Mouse (Mus musculus): Measurements from ENCODE around the gene Olfr676. TPM values are rescaled to one million over a fixed set of nuclear protein-coding genes. Genes with fewer than 3 reads are reported as not detected.
"Not testable (repeated sequence)": the region's sequence is repeated elsewhere in the genome, so short reads cannot be mapped to it uniquely, and the experiment has no call there.

Gene Olfr676
- not detected in 2 replicates for polyA plus RNA-seq (2015; fragmentation: Nextera tagmentation; extraction: Ambion mirVana)

DNA sequence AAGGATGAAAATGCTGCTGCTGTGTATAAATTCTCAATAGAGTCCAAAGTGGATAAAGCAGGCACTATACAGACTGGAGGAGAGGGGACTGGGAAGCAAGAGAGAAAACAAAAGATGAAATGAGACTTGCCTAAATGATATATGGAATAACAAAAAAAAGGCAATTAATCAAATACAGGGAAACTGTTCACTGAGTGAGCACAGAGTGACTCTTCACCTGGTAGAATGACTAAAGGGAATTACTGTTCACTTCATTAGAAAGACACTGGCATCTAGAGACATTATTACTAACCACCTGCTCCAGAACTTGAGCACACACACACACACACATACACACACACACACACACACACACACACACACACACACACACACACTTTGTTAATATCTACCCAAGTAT, at the start of gene Olfr676:
Olfr676 (plus strand) TSS at position 301 of the 400 bp plus-strand sequence.
- no peaks in the 10 kb centered on the region for H3K36me3 ChIP-seq
- no peaks in the 10 kb centered on the region for H3K4me1 ChIP-seq
- H3K27ac ChIP-seq, result no peak within 1 kb of the TSS
- no peak within 1 kb of the TSS for H3K4me3 ChIP-seq (replicated peaks)
- no peak within 1 kb of the TSS for H3K9ac ChIP-seq
- no peak within 1 kb of the TSS for H3K4me2 ChIP-seq
- H3K9me3 ChIP-seq (replicated peaks), result no peaks in the 10 kb centered on the region
- ATAC-seq (replicated peaks; ENCODE audit: low FRiP score), result no peak
- H3K27me3 ChIP-seq, result no peaks in the 10 kb centered on the region

GRCm38 (mm10) chr7:105001929-105002328, 30.6 kb upstream of the Olfr676 start, which contains the start of gene Olfr672:
Gene Olfr672 (minus strand): TSS chr7:105002029.
- no peaks in the 10 kb centered on the region for H3K9me3 ChIP-seq (replicated peaks)
- no peak within 1 kb of the TSS for H3K4me3 ChIP-seq (replicated peaks)
- H3K9ac ChIP-seq, result no peak within 1 kb of the TSS
- ATAC-seq (replicated peaks; ENCODE audit: low FRiP score), result no peak
- no peak within 1 kb of the TSS for H3K27ac ChIP-seq
- H3K4me2 ChIP-seq, result no peak within 1 kb of the TSS
- no peaks in the 10 kb centered on the region for H3K27me3 ChIP-seq
- H3K4me1 ChIP-seq, result no peaks in the 10 kb centered on the region
- no peaks in the 10 kb centered on the region for H3K36me3 ChIP-seq

DNA sequence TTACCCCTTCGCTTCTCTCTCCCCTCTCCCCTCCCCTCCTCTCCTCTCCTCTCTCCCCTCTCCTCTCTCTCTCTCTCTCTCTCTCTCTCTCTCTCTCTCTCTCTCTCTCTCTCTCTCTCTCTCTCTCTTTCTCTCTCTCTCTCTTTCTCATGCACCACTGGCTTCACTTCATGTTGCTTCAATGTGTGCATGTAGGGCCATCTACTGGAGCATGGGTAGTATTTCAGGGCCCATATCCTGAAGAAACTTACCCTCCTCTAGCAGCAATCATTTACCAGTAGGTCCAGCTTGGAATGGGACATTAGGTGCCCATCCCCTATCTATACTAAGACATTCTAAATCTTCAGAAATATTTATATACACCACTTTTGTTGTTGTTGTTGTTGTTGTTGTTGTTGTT, 10.0 kb upstream of the Olfr676 start:
- Histone ChIP-seq H3K27ac (no peak overlapping the region), H3K4me3 (replicated peaks) (no peak overlapping the region), H3K27me3 (no peaks in the 10 kb centered on the region), H3K9ac (no peak overlapping the region), H3K4me2 (no peak overlapping the region), H3K36me3 (no peaks in the 10 kb centered on the region), H3K4me1 (no peaks in the 10 kb centered on the region), H3K9me3 (replicated peaks) (no peaks in the 10 kb centered on the region)
- ATAC-seq (replicated peaks; ENCODE audit: low FRiP score), result no peak
- WGBS, result 67% methylated on average over 1 of the region's 1 CpGs

DNA sequence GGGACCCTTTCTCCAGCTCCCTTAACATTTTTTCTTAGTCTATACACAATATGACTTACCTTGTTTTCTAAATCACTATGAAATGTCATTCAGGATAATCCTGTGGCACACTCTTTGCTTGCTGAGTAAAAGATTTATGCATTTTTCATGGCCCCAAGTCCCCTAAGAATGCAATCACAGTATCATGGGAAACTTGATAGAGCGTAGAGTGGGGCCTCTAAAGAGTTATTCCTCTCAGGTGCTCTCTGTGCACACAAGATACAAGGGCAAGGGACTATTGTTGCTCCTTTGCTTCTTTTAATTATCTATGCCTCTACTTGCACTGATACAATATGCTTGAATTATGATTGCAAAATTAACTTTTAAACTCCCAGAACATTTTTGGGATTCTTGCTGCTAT, 4.1 kb upstream of the Olfr676 start, which contains the start of gene Olfr675:
Olfr675 (minus strand) TSS at position 101 of the 400 bp plus-strand sequence.
- no peak within 1 kb of the TSS for H3K27ac ChIP-seq
- no peaks in the 10 kb centered on the region for H3K9me3 ChIP-seq (replicated peaks)
- H3K4me3 ChIP-seq (replicated peaks), result no peak within 1 kb of the TSS
- no peak within 1 kb of the TSS for H3K9ac ChIP-seq
- 80% methylated on average over 1 of the region's 1 CpGs for WGBS
- ATAC-seq (replicated peaks; ENCODE audit: low FRiP score), result no peak
- no peaks in the 10 kb centered on the region for H3K36me3 ChIP-seq
- H3K27me3 ChIP-seq, result no peaks in the 10 kb centered on the region
- no peak within 1 kb of the TSS for H3K4me2 ChIP-seq
- H3K4me1 ChIP-seq, result no peaks in the 10 kb centered on the region

DNA sequence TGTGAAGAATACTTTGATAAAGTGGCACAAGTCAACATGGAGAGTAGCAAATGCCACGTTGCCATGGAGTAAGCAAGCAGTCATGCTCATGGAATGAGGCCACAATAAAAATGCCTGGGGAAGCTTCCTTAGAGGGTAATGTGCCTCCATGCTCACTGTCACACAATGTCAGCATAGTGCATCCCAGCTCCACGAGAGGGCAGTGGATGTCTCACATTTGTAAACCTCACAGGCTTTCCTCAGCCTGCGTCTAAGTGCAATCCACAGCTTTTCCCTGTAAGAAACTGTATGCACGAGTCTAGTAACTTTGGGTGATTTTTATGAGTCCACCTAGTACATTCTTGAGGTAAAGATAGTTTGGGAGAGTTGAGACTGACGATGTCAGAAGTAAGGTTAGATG, 1.3 kb downstream of the Olfr676 start:
- H3K4me1 ChIP-seq; H3K27ac ChIP-seq; ATAC-seq (replicated peaks; ENCODE audit: low FRiP score); H3K36me3 ChIP-seq; H3K9ac ChIP-seq; H3K9me3 ChIP-seq (replicated peaks); H3K4me2 ChIP-seq; H3K4me3 ChIP-seq (replicated peaks); H3K27me3 ChIP-seq: not testable (repeated sequence)
- WGBS, result 53% methylated on average over 5 of the region's 5 CpGs

DNA sequence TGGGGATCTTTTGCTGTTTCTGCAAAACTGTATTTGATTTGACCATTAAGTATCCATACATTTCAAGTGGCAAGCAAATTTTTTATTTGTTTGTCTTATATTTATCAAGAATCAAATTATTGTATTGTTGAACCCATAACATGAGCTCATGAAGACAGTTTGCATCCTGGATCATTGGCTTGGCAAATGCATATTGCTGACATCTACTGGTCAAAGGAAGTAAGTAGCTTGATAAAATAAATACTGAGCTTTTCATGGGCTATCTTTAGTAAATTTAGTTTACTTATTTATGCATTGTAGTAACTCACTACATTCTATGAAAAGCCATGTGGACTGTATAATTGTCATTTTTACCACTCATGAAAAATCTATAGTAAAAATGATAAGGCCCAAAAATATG, 26.5 kb downstream of the Olfr676 start:
- Histone ChIP-seq H3K27ac (no peak overlapping the region), H3K9me3 (replicated peaks) (no peaks in the 10 kb centered on the region), H3K9ac (no peak overlapping the region), H3K4me3 (replicated peaks) (no peak overlapping the region), H3K36me3 (no peaks in the 10 kb centered on the region), H3K4me2 (no peak overlapping the region), H3K4me1 (no peaks in the 10 kb centered on the region), H3K27me3 (no peaks in the 10 kb centered on the region)
- ATAC-seq (replicated peaks; ENCODE audit: low FRiP score), result no peak

DNA sequence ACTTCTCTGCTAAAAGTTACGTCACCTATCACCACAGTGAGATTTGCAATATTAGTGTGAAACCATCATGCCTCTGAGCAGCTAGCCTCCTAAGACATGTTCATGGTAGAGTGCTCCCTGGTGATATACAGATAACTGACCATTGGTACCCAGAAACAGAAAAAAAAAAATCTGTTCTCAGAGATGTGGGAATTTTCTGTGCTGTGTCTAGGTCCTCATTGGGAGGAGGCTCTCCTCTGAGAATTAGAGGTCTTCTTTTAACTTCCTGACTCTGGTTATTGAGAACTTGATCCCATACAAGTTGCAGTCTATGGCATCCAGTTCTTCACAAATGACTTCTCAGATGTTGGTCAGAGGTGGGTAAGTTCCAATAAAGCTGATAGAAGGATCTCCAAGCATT, 31.7 kb downstream of the Olfr676 start, which contains the start of gene Olfr678:
Olfr678 (plus strand) TSS at position 301 of the 400 bp plus-strand sequence.
- Histone ChIP-seq H3K27ac (no peak within 1 kb of the TSS), H3K4me3 (replicated peaks) (no peak within 1 kb of the TSS), H3K9me3 (replicated peaks) (no peaks in the 10 kb centered on the region), H3K4me1 (no peaks in the 10 kb centered on the region), H3K27me3 (no peaks in the 10 kb centered on the region), H3K9ac (no peak within 1 kb of the TSS), H3K4me2 (no peak within 1 kb of the TSS), H3K36me3 (no peaks in the 10 kb centered on the region)
- ATAC-seq (replicated peaks; ENCODE audit: low FRiP score), result no peak
- 85% methylated on average over 1 of the region's 1 CpGs for WGBS

DNA sequence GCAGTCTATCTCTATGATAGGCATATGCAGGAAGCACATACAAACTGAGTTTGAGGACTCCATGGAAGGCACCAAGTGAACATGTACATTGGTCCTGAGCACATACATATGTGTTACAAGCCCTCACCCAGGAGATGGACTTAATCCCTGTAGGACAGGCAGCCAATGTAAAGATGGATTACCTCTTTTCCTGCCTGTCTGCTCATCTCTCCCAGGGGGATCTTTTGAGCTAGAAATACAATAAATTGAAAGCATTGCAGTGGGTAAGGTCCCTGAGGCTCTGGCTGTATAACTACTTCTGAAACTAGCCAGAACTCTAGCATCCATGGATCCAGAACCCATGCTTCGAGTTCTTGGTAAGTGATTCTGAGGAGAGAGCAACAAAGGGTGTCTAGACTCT, 48.4 kb downstream of the Olfr676 start, which contains the start of gene Olfr679:
Olfr679 (plus strand) TSS at position 301 of the 400 bp plus-strand sequence.
- no peak for ATAC-seq (replicated peaks; ENCODE audit: low FRiP score)
- no peaks in the 10 kb centered on the region for H3K36me3 ChIP-seq
- no peaks in the 10 kb centered on the region for H3K9me3 ChIP-seq (replicated peaks)
- H3K27me3 ChIP-seq, result no peaks in the 10 kb centered on the region
- H3K4me2 ChIP-seq, result no peak within 1 kb of the TSS
- H3K4me1 ChIP-seq, result no peaks in the 10 kb centered on the region
- H3K9ac ChIP-seq, result no peak within 1 kb of the TSS
- WGBS, result 58% methylated on average over 1 of the region's 1 CpGs
- H3K27ac ChIP-seq, result no peak within 1 kb of the TSS
- H3K4me3 ChIP-seq (replicated peaks), result no peak within 1 kb of the TSS

Other genes with a start within 250 kb of the Olfr676 start
- gene Usp17lb, start 190.1 kb upstream of the Olfr676 start, polyA plus RNA-seq (2015; fragmentation: Nextera tagmentation; extraction: Ambion mirVana), result not detected in 2 replicates
- gene Usp17la, start 175.7 kb upstream of the Olfr676 start, polyA plus RNA-seq (2015; fragmentation: Nextera tagmentation; extraction: Ambion mirVana), result not detected in 2 replicates
- not detected in 2 replicates for gene Olfr665, start 154.7 kb upstream of the Olfr676 start, polyA plus RNA-seq (2015; fragmentation: Nextera tagmentation; extraction: Ambion mirVana)
- gene Olfr666, start 136.7 kb upstream of the Olfr676 start, polyA plus RNA-seq (2015; fragmentation: Nextera tagmentation; extraction: Ambion mirVana), result not detected in 2 replicates
- gene Olfr667, start 111.2 kb upstream of the Olfr676 start, polyA plus RNA-seq (2015; fragmentation: Nextera tagmentation; extraction: Ambion mirVana), result not detected in 2 replicates
- not detected in 2 replicates for gene Olfr668, start 104.6 kb upstream of the Olfr676 start, polyA plus RNA-seq (2015; fragmentation: Nextera tagmentation; extraction: Ambion mirVana)
- not detected in 2 replicates for gene Olfr669, start 98.5 kb upstream of the Olfr676 start, polyA plus RNA-seq (2015; fragmentation: Nextera tagmentation; extraction: Ambion mirVana)
- not detected in 2 replicates for gene Olfr670, start 70.1 kb upstream of the Olfr676 start, polyA plus RNA-seq (2015; fragmentation: Nextera tagmentation; extraction: Ambion mirVana)
- gene Olfr671, start 53.6 kb upstream of the Olfr676 start, polyA plus RNA-seq (2015; fragmentation: Nextera tagmentation; extraction: Ambion mirVana), result not detected in 2 replicates
- not detected in 2 replicates for gene Olfr672, start 30.7 kb upstream of the Olfr676 start, polyA plus RNA-seq (2015; fragmentation: Nextera tagmentation; extraction: Ambion mirVana)
- not detected in 2 replicates for gene Olfr675, start 4.2 kb upstream of the Olfr676 start, polyA plus RNA-seq (2015; fragmentation: Nextera tagmentation; extraction: Ambion mirVana)
- not detected in 2 replicates for gene Olfr677, start 18.7 kb downstream of the Olfr676 start, polyA plus RNA-seq (2015; fragmentation: Nextera tagmentation; extraction: Ambion mirVana)
- gene Olfr678, start 31.8 kb downstream of the Olfr676 start, polyA plus RNA-seq (2015; fragmentation: Nextera tagmentation; extraction: Ambion mirVana), result not detected in 2 replicates
- gene Olfr679, start 48.5 kb downstream of the Olfr676 start, polyA plus RNA-seq (2015; fragmentation: Nextera tagmentation; extraction: Ambion mirVana), result not detected in 2 replicates
- not detected in 2 replicates for gene Olfr680-ps1, start 60.1 kb downstream of the Olfr676 start, polyA plus RNA-seq (2015; fragmentation: Nextera tagmentation; extraction: Ambion mirVana)
- not detected in 2 replicates for gene Olfr681, start 84.1 kb downstream of the Olfr676 start, polyA plus RNA-seq (2015; fragmentation: Nextera tagmentation; extraction: Ambion mirVana)
- gene Olfr683, start 114.3 kb downstream of the Olfr676 start, polyA plus RNA-seq (2015; fragmentation: Nextera tagmentation; extraction: Ambion mirVana), result not detected in 2 replicates
- not detected in 2 replicates for gene Olfr684, start 131.0 kb downstream of the Olfr676 start, polyA plus RNA-seq (2015; fragmentation: Nextera tagmentation; extraction: Ambion mirVana)
- gene Olfr685, start 153.3 kb downstream of the Olfr676 start, polyA plus RNA-seq (2015; fragmentation: Nextera tagmentation; extraction: Ambion mirVana), result not detected in 2 replicates
- not detected in 2 replicates for gene Olfr686, start 174.8 kb downstream of the Olfr676 start, polyA plus RNA-seq (2015; fragmentation: Nextera tagmentation; extraction: Ambion mirVana)